Mouse (Mus musculus): ENCODE measurements at regions not wholly inside any gene's neighbourhood (a gene's known extent, or its start where the extent isn't known, plus 50 kb on each side); places are given as distances from the start of the nearest gene placed in this dataset.

DNA sequence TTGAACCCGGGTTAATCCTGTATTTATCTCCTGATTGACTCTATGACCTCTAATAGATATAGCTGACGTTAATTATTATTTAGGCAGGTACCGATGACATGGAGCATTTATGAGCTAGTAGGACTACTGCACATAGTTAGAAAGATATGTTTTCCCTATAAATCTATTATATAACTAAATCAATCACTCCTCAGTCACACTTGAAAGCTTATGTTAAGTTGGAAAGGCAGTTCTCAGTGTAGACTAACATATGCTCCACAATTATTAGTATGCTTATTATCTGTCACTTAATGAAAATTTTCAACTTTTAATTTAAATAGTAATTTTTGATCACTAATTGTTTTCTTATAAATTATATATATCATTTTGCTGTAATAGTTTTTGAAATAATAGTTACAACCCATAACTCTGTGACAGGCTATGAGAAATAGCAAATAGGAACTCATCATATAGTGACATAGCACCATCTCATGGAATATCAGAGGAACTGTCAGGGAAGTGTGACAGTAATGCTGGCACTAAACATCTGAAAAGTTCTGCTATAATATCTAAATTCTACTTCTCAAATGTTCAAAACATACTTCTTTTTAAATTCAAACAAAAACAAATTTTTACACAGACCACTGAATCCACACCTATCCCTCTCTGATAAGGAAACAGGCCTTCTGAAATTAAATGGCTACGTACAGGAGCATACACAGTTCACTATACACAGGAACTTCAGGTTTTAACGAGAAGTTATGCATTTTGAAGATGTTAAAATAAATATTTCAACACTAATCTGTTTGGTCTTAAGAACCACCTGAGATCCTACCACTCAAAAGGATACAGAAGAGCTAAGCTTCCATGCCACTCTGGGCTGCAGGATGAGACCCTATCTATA, 75.3 kb upstream of the Map2 start:
- peak in 1 of 2 experiments; percentile 18 for DNase-seq (ENCODE audit: low spot score in 2 of 2)

DNA sequence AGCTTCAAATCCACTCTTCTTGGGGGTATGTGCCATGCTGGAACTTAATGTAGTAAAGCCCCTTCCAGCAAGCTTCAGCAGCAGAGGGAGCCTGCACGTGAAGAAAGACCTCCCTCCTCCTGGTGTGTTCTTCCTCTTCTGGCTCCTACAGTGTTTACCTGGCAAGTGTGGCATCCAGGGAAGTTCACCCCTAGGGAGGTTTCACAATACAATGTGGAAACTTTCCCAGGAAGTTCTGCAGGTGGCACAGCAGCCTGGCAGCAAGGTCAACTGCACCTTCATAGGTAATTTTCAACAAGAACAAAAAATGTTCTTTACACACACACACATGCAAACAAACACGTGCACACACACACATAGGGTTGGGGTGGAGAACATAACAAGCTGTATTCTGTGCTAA, 73.7 kb upstream of the Map2 start:
- DNase-seq (ENCODE audit: low spot score in 2 of 2), result no peak

DNA sequence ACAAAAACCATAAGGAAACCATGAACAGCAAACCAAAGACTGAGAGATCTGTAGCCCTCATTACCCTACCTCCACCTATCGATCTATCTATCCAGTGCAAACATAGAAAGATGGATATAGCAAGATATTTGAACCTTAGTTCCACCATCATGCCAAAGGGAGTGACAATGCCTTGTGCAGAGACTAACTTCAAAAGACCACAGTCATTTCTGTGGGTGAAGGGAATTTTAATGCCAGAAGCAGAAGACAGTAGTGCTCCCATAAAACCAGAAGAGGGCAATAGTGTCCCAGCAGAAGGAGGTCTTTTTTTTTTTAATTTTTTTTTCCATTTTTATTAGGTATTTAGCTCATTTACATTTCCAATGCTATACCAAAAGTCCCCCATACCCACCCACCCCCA, 70.6 kb upstream of the Map2 start:
- peak; percentile 17 to 28 for DNase-seq (ENCODE audit: low spot score in 2 of 2)

DNA sequence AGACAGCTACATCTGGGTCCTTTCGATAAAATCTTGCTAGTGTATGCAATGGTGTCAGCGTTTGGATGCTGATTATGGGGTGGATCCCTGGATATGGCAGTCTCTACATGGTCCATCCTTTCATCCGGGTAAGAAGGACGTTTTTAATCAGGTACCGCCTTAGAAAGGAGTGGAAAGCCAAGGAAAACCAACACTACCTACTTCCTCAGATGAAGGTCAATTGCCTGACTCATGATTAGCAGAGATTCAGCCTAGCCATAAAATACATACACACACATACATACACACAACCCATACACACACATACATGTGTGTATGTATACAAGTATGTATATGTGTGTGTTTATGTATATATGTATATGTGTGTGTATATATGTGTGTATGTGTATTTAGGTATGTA, 69.9 kb upstream of the Map2 start:
- DNase-seq (ENCODE audit: low spot score in 2 of 2), result no peak

DNA sequence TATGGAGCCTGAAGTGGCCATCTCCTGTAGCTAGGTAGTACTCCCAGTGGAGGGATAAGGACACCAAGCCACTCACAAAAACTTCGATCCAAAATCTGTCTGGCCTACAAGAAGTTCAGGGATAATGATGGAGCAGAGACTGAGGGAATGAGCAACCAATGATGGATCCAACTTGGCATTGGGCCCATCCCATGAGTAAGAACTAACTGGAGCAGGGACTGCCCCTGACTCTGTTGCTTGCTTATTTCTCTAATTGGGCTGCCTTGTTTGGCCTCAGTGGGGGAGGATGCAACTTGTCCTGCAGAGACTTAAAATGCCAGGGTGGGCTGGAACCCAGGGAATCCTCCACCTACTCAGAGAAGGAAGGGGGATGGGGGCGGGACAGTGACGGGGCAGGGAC, 67.0 kb upstream of the Map2 start:
- no peak for DNase-seq (ENCODE audit: low spot score in 2 of 2)

DNA sequence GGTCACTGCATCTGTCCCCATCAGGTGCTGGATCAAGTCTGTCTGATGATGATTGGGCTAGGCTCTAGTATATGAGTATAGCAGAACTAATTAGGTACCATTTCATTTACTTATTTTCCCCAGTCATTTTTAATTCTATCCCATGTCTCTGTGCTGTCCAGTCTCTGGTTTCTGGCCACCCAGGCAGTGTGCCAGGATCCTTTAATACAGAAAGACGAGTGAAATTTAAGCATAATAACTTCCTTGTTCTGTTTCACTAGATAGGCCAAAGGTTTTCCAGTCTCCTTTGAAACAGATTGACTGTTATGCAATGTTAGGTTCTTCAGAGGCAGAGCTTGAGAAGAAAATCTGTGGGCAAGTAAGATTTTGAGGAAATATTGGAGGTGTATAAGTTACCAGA, 61.2 kb upstream of the Map2 start:
- DNase-seq (ENCODE audit: low spot score in 2 of 2), result no peak

DNA sequence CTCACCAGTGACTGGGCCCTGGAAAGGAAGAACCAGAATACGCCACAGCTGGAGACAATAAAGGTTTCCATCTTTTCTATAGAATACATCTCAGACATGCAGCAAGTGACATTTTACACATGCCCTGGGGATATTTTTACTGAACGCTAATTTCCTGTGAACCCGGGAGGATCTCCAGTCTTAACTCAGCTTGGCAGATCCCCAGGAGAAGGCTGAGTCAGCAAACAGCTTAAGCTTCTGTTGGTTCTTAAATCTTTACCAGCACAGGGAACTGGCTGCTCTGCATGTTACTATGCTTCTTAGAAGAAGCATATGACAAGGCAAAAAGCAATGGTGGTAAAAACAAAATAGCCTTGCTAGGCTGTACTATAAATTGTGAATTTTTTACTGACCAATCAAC, 59.7 kb upstream of the Map2 start:
- no peak for DNase-seq (ENCODE audit: low spot score in 2 of 2)

All from layer of hippocampus, postnatal 14 days (tissue).